Mouse (Mus musculus) frontal cortex, adult 2 months (tissue): Measurements from ENCODE around the gene Ralgapa2. TPM values are rescaled to one million over a fixed set of nuclear protein-coding genes. Genes with fewer than 3 reads are reported as not detected.

ENCODE experiments used
- DNase-seq, 2 experiments: peaks; one replicate each; pipeline ENCODE4 v3.0.0; 2022; ENCODE audit warnings: low spot score in 1 of 2; ENCODE audit errors: extremely low spot score in 1 of 2
- polyA plus RNA-seq: library from polyadenylated mRNA; depleted of rRNA; stranded (reverse); fragments of >200 nt; gene quantifications from 2 replicates; pipeline ENCODE4 v1.2.3, GENCODE M21; 2012

Gene Ralgapa2
- polyA plus RNA-seq, 1 experiment, result 11.9 TPM

DNA sequence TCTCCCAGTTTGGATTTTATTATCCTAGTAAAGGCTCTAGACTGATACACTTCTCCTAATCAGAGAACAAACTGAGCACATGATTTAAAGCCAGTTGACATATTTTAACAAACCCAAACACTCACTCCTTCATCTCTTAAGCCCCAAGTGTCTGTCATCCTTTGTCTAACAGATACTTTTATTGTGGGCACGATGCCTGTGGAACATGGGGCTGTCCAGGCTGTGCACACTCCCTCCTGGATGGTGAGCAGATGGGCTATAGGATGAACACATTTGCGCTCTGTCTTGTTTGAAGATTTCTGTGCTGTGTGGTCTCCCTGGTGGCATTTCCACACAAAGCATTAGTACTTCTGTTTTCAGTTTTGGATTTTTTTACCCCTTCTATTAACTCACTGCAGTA is 283.7 kb downstream of the Ralgapa2 start:
- DNase-seq, result no peak

DNA sequence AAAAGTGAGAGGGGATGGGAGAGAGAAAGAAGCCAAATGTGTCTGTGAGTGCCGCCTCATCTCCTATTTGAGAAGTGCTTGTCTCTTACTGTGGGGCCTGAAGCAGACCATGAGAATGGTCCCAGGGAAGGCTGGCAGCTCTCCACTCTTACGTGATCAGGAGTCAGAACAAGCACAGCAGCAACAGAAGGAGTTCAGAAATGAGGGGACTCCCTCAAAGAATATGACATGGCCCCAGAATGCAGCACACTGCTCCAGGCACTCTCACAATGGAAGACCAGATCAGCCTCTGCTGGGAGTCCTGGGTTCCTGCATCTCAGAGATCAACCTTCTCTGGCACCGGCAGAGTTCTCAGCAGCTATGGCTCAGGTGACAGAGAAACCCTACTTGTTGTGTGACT is 284.5 kb downstream of the Ralgapa2 start:
- DNase-seq, result no peak

DNA sequence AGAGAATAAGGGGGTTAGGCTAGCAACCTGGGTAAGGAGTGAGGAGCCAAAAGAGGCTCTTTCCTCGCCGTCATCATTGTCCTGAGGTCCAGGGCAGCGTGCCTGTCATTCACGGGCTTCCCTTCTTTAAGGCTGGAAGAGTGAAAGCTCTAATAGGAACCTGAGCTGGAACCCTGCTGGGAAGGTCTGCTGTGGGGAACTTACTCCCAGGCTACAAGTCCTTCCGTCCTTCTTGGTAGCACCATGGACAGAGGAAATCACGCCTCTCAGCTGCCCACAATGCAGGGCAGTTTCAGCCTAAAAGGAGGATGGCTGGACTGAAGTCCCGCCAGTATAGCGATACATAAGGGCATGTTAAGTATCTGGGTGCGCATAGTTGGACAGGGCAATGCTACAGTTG is 285.7 kb downstream of the Ralgapa2 start:
- no peak for DNase-seq

DNA sequence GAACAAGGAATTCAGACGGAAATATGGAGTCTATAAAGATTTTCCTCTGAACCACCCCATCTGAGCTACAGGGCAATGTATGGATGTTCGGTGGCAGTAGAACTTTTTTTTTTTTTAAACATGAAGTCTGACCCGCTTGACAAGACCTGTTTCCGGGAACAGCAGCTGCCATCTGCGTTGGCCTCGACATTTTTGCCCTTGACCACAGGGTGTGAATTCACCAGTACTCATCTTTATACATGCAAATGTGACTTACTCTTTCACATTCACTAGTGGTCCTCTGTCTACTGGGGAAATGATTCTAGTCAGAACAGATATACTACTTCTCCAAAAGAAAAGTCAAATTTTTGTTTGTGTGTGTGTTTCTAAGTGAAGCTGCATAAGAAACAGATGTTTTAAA is 286.3 kb downstream of the Ralgapa2 start:
- DNase-seq, result no peak

DNA sequence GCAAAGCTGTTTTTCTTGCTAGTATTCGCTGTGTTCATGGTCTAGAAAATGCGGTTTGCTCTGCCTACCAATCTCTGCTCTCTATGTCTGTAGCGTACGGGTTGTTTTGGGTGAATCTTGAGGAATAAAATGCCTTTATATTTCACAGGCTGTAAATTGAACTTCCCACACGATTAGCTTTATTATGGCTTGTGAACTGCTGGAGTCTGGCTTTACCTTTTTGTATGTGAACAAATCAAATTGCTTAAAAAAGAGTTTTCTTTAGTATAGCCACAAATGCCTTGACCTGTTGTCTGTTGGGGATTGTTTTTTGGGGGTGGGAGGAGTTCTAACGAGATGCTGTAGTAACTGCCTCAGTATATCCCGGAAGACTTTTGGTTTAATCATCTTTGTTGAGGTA is 288.0 kb downstream of the Ralgapa2 start:
- DNase-seq, result no peak

DNA sequence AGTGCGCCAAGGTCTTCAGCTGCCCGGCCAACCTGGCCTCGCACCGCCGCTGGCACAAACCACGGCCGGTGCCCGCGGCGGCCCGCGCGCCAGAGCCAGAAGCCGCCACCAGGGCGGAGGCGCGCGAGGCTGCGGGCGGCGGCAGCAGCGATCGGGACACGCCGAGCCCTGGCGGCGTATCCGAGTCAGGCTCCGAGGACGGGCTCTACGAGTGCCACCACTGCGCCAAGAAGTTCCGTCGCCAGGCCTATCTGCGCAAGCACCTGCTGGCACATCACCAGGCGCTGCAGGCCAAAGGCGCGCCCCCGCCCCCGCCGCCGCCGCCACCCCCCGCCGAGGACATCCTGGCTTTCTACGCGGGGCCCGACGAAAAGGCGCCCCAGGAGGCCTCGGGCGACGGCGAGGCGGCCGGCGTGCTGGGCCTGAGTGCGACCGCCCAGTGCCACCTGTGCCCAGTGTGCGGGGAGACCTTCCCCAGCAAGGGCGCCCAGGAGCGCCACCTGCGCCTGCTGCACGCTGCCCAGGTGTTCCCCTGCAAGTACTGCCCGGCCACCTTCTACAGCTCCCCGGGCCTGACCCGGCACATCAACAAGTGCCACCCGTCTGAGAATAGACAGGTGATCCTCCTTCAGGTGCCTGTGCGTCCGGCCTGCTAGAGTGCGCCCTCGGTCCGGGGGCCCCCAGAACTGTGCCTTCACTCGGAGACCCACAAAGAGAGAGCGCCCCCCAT is 288.8 kb downstream of the Ralgapa2 start:
- DNase-seq, result no peak

DNA sequence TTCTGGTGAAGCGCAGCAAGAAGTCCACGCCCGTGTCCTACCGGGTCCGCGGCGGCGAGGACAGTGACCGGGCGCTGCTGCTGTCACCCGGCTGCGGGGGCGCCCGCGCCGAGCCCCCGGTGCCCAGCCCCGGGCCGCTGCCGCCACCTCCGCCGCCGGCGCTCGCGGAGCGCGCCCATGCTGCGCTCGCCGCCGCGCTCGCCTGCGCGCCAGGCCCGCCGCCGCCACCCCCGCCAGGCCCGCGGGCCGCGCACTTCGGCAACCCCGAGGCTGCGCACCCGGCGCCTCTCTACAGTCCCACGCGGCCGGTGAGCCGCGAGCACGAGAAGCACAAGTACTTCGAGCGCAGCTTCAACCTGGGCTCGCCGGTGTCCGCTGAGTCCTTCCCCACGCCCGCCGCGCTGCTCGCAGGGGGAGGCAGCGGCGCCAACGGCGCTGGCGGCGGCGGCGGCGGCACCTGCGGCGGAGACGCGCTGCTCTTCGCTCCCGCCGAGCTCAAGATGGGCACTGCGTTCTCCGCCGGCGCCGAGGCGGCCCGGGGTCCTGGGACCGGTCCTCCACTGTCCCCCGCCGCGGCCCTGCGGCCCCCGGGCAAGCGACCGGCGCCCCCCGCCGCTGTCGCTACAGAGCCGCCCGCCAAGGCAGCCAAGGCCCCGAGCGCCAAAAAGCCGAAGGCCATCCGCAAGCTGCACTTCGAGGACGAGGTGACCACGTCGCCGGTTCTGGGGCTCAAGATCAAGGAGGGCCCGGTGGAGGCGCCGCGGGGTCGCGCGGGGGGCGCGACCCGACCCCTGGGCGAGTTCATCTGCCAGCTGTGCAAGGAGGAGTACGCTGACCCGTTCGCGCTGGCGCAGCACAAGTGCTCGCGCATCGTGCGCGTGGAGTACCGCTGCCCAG is 289.6 kb downstream of the Ralgapa2 start:
- no peak for DNase-seq

DNA sequence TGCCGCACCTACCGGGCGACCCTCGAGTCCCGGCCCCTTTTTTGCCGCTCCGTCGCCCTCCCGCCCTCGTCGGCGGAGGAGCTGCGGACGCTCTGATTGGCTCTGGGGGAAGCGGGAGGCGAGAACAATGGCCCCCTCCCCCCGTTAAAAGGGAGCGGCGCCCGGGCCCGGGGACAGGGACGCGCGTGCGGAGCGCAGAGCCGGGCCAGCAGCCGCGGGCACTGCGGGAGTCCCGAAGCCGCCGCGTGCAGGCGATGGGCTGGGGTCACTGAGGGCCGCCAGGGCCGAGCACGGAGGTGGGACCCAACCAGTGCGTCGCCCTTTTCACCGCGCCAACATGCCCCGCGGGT is 290.2 kb downstream of the Ralgapa2 start:
- peak in 1 of 2 experiments; percentile 57 for DNase-seq

DNA sequence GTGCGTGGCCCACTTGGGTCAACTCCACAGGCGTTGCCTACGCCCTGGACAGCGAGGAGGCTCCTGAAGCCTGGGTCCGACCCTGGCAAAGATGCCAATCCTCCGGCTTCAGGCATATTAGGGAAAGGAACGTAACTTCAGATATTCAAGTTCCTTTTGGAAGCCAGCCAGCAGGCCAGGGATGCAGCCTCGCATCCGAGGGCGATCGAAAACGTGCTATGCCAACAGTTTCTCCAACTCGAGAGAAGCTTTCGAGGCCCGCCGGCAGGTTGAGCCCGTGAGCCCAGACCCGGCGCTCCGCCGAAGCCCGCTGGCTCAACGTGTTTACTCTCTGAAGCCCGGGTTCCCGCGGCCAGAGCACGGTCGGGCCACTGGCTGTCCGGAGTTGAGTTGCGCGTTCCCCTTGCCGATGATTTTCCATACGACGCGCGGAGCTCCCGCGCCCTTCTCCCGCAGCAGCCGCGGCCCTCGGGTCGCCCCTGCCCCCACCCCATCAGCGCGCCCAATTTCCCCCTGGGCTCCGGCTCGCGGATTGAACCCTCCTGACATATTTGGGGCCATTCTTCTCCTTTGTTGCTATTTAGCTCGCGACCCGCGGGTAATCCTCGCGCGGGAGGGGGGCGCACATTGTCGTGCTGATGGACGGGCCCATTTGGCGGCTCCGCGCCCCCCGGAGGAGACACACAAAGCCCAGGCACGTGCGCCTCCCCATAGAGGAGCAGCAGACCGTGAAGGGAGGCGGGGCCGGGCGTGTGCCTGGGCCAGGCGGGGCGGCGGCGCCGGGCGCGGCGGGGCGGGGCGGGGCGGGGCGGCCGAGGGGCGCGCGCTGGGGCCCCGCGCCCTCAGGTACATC is 290.8 kb downstream of the Ralgapa2 start, which contains the start of gene Insm1:
TSS of gene Insm1 (plus strand) at position 846 of the 853 bp plus-strand sequence.
- DNase-seq, result no peak

DNA sequence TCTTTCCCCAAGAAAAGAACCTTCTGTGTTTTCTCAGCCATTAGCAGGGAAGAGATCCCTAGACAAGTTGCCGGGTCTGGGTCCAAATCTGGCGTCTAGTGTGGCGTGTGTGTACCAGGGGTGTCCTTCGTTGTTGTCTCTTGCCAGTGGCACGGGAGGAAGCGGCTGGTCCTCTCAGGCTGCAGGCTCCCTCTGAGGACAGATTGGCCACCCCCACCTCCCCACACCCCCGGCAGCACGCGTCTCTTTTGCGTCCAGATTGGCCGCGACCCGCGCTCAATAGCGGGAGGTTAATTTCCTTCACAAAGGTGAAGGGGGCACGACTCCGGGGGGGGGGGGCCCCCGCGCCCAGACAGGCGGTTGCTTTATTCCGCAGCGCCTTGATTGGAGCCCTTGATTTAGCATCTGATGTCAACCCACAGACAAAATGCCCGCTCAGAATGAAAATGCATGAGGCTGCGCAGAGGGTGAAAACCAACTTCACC is 291.5 kb downstream of the Ralgapa2 start:
- DNase-seq, result no peak

DNA sequence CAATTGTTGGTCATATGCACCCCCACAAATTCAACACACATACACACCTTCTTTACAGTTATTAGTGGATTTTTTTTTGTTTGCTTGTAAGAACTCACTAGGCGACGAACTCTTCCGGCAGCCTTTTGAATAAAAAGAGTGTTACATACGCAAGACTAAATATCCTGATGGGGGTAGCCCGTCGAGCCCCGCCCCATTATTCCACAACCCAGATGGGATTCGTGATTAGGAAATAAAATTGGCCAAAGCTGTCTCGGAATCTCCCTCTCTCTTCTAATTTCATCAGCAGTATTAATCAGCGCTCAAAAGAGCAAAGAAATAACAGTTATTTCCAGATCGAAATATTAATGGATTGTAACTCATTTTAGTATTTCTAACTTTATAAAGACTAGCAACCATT is 292.4 kb downstream of the Ralgapa2 start:
- no peak for DNase-seq

DNA sequence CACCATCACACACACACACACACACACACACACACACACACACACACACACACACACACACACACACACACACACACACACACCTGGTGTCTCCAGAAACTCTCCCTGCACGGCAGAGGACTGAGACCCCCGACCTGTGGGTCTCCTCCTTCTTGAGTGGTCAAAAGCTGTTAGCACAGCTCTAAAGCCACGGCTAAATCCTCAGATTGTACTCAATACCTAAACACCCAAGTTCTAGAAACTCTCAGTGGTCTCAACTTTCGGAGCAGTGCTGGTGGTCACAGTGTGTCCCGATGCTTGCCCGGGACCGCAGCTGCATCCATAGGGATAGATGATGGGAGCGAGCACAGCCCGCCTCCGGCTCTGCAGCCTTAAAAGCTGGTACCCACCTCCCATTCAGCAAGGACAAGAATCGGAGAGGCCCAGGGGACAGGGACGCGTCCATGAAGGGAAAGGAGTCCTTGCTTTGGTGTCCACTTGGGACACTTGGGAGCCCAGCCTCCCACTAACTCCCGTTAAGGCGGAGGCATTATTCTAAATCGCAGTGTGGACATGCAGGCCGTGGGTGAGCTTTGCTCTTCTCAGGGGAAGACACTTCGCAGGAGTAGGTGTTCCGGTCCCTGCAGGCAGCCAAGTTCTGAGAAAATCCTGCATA is 293.1 kb downstream of the Ralgapa2 start:
- DNase-seq, result peak in 1 of 2 experiments; percentile 42

DNA sequence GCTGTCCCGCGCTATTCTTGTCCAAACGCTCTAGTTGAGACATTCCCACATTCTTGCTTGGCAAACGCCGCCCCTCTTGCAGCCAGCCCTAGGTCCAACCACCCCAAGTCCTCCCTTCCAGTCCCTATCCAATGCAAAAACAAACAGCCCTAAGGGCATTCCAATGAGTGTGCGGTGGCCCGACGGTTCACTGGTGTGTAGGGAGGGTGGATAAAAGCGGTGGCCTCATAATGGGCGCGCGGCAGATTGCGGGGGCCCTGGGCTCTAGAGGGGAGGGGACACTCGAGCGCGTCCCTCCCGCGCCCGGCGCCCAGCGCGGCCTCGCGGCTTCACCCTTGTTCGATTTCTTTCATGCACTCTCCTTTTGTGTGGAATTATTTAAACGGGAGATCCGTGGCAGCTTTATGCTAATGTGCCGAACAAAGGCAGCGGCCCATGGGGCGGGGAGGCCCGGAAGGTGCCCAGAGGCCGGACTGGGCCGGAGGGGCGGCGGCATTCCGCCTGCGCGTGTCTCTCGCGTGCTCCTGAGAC is 293.9 kb downstream of the Ralgapa2 start:
- DNase-seq, result no peak

DNA sequence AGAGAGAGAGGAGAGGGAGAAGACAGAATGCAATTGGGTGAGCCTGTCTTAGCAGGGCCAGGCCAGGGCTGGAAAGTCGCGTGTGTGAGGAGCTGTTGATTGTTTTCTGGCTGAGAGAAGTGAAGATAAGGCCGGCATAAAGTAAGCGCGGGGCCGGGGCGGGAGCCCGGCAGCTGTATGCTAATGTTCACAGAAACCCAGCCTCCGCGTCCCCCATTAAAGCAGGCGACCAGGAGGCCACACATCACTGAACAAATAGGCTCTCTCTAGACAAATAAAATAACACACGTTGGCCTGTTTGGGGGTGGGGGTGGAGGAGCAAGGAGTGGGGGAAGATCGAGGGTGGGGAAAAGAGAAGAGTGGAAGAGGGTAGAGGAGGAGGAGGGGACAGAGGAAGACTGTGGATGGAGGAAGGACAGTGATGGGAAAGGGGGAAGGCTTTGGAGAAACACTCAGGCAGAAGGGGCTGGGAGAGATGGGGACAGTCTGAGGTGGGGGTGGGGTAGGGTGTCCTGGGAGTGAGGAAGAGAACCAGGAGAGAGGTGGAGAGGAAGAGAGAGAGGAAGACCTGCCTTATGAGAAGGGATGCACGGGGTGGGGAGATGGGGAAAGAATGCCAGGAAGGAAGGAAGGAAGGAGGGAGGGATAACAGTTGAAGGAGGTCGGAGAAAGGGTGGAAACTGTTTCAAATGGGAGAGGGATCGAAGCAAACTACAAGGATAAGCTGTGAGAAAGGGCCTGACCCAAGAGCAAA is 294.7 kb downstream of the Ralgapa2 start:
- peak in 1 of 2 experiments; percentile 12 for DNase-seq

DNA sequence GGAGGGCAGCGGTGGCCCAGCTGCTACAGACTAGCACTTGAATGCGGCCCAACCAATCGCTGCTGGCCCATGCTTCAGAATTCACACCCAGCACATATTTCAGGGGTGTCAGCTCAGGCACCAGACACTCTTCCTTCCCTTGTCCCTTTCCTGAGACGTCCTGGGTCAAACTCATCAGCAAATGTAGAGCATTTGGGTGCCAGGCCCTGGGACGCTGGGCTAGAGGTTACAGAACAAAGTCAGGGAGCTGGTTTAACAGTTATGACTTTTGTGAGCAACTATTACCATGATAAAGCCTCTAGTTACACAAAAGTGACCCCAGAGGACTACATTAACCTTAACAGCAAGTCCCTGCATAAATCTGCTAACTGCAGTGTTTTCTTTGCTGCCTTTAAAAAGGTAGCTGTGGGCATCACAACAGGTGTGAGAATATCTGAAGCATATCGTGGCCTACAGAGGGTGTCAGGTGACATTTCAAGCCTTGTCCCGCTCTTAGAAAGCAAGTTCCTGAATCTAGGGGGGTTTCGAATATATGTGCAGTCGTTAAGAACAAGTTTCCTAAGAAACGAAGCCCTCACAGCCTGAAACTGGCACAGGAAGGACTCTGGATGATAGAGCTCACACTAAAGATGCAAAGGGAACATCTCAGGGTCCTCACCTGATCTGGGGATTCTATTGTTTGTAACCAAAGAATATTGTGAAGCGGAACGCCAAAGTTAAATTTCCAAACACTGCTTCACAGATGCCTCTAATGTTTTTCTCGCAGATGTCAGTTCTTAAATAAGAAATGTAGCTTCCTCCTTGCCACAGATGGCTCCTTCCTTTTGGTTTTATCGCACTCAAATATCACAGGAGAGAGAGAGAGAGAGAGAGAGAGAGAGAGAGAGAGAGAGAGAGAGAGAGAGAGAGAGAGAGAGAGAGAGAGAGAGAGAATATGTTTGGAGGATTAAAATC is 295.8 kb downstream of the Ralgapa2 start:
- DNase-seq, result peak in 1 of 2 experiments; percentile 19

DNA sequence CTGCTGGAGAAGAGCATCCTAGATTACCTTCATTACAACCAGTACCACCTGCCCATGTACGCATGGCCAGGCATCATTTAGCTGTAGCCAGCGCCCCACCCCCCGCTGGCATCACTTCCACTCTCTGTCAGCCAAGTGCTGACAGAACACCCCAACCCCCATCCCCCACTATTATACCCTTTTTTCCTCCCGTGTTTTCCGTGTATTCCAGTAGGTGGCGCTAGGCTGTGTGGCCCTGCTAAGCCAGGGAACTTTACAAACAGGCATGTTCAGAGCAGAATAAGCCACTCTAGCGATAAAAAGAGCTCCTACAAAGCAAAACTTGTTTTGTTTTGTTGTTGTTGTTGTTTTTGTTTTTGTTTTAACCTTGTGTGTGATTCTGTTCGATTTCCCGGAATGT is 297.4 kb downstream of the Ralgapa2 start:
- peak in 1 of 2 experiments; percentile 79 for DNase-seq

DNA sequence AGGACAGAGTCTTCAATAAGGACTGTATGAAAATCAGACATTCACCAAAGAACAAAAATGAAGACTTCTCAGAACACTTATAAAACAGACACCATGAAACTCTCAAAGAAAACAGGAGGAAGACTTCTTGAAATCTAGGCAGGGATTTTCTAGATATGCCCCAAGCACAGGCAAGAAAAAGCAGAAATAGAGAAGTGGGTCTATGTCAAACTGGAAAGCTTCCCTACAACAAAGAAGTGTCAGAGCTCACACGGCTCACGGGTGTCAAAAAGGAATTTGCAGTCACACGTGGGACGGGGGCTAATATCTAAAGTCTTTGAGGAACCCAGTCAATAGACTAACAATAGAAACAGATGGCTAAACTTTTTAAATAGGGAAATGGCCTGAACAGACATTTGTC is 301.2 kb downstream of the Ralgapa2 start:
- no peak for DNase-seq

DNA sequence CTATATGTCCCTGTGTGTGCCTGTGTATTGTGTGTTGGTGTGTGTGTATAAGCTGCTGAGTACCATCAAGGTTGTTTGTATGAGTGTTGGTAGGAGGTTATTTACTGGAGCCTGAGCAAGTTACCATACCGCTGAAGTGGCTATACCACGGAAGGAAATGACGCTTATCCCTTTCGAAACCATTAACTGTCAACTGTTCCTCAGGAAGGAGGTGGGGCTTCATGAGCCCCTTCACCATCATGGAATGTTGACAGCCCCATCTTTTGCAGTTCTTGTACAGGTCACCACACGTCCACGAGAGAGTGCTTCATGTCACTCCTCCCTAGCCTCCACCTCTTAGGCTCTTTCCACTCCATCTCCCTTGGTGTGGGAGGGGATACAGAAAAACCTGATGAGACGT is 314.2 kb downstream of the Ralgapa2 start:
- no peak for DNase-seq
